Mouse (Mus musculus): ENCODE data around the gene Psmd8. TPM values are rescaled to one million over a fixed set of nuclear protein-coding genes. Genes with fewer than 3 reads are reported as not detected.

Gene Psmd8
- polyA plus RNA-seq, 1 experiment from 2014 or later, result 321 TPM

DNA sequence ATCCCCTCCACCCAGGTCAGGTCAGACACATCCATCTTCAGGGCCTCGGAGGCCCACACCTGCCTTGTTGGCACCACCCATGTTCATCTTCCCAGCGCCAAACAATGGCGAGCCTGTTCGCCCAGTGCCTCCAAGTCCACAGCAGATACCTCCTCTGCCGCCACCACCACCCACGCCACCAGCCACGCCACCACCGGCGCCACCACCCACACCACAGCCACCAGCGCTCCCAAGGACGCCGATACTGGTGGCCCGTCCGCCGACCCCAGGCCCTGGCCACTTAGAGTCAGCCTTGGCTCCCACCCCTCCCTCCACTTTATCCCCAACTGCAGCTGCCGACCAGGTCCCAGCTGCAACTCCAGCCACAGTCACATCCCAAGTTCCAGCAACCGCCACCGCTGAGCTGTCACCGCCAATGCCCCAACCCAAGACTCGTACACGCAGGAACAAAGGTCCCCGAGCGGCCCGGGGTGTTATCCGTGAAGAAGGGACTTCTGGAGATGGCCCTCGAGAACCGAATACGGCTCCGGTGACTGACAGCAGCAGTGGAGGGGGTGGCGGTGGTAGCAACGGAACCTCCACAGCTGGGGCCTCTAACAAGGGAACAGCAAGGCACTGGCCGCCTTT, 8.0 kb downstream of the Psmd8 start:
- Histone ChIP-seq H3K4me1 (ENCODE audit: control insufficient read depth, insufficient read depth, low read length) (peaks cover 16% of the 10 kb centered on the region), H3K4me2 (ENCODE audit: low read depth) (no peak overlapping the region), H3K9ac (ENCODE audit: low read length) (no peak overlapping the region), H3K27ac (ENCODE audit: low read depth, low read length) (no peak overlapping the region), H3K27me3 (ENCODE audit: control insufficient read depth, insufficient read depth, low read length) (peaks cover 36% of the 10 kb centered on the region), H3K4me3 (ENCODE audit: low read depth, low read length) (peak overlapping the region; percentile 10; the same call in 1 of the 2 replicates), H3K36me3 (ENCODE audit: control insufficient read depth, insufficient read depth, low read length) (peaks cover 19% of the 10 kb centered on the region), H3K9me3 (ENCODE audit: control insufficient read depth, low read length) (no peaks in the 10 kb centered on the region)
- WGBS, result 29% methylated on average over 28 of the region's 32 CpGs
- DNase-seq (ENCODE audit: low spot score), result no peak
- ATAC-seq (ENCODE audit: insufficient read depth, low FRiP score, low TSS enrichment), result no peak

DNA sequence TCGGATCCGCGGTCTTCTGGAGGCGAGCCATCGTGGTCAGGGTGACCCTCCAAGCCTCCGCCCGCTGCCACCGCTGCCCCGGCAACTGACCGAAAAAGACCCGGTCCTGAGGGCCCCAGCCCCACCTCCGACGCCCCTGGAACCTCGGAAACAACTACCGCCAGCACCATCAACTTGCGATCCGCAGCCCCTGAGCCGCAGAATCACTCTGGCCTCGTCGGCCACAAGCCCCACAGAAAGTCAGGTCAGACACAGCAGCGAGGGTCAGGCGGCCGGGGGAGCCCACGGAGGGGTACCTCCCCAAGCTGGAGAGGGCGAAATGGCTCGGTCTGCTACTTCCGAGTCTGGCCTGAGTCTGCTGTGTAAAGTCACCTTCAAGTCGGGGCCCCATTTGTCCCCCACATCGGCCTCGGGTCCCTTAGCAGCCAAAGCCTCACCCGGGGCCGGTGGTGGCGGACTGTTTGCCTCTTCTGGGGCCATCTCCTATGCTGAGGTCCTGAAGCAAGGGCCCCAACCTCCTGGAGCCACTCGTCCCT, 8.9 kb downstream of the Psmd8 start:
- Histone ChIP-seq H3K9ac (ENCODE audit: low read length) (peak overlapping the region; percentile 5; the same call in 1 of the 2 replicates), H3K4me3 (ENCODE audit: low read depth, low read length) (peak overlapping the region; percentile 60), H3K27me3 (ENCODE audit: control insufficient read depth, insufficient read depth, low read length) (peaks cover 39% of the 10 kb centered on the region), H3K4me2 (ENCODE audit: low read depth) (peak overlapping the region; percentile 67), H3K4me1 (ENCODE audit: control insufficient read depth, insufficient read depth, low read length) (peaks cover 16% of the 10 kb centered on the region), H3K27ac (ENCODE audit: low read depth, low read length) (no peak overlapping the region), H3K9me3 (ENCODE audit: control insufficient read depth, low read length) (no peaks in the 10 kb centered on the region), H3K36me3 (ENCODE audit: control insufficient read depth, insufficient read depth, low read length) (peaks cover 19% of the 10 kb centered on the region)
- ATAC-seq (ENCODE audit: insufficient read depth, low FRiP score, low TSS enrichment) (no peak), DNase-seq (ENCODE audit: low spot score) (no peak)
- WGBS, result 6% methylated on average over 34 of the region's 34 CpGs

DNA sequence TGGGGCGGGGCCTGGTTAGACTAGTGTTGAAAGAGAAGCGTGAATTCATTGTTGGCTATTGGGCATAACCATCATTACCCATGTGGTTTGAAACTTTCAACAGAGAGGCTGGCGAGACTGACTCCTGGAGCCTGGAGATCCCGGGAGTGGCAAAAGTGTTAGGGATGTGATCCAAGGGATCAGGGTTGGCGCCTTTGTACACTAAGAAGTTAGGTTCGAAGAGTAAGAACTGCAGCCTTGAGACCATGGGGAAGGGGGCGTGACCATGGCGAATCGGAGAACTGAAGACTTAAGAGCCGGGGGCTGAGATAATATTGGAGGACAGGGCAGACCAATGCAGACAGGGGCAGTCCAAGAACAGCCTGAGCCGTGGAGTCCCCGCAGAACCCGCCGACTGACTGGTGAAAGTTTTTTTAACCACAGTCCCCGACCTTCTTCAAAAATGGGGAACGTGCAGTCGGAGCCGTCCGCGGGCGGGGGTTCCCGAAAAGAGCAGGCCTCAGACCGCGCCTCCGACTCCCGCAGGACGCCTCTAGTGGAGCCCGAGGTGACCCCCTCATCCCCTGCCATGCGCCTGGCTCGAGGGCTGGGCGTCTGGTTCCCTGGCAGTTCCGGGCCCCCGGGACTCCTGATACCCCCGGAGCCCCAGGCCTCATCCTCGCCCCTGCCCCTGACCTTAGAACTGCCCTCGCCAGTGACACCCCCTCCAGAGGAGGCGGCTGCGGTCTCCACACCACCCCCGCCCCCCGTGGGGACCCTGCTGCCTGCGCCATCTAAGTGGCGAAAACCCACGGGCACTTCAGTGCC, 9.5 kb downstream of the Psmd8 start:
- Histone ChIP-seq H3K4me3 (ENCODE audit: low read depth, low read length) (peak overlapping the region; percentile 60), H3K4me2 (ENCODE audit: low read depth) (peak overlapping the region; percentile 67), H3K27me3 (ENCODE audit: control insufficient read depth, insufficient read depth, low read length) (peaks cover 39% of the 10 kb centered on the region), H3K9me3 (ENCODE audit: control insufficient read depth, low read length) (no peaks in the 10 kb centered on the region), H3K4me1 (ENCODE audit: control insufficient read depth, insufficient read depth, low read length) (peaks cover 16% of the 10 kb centered on the region), H3K36me3 (ENCODE audit: control insufficient read depth, insufficient read depth, low read length) (peaks cover 18% of the 10 kb centered on the region), H3K9ac (ENCODE audit: low read length) (peak overlapping the region; percentile 5; the same call in 1 of the 2 replicates), H3K27ac (ENCODE audit: low read depth, low read length) (no peak overlapping the region)
- DNase-seq (ENCODE audit: low spot score) (peak; percentile 52), ATAC-seq (ENCODE audit: insufficient read depth, low FRiP score, low TSS enrichment) (no peak)
- 1% methylated on average over 43 of the region's 43 CpGs for WGBS

DNA sequence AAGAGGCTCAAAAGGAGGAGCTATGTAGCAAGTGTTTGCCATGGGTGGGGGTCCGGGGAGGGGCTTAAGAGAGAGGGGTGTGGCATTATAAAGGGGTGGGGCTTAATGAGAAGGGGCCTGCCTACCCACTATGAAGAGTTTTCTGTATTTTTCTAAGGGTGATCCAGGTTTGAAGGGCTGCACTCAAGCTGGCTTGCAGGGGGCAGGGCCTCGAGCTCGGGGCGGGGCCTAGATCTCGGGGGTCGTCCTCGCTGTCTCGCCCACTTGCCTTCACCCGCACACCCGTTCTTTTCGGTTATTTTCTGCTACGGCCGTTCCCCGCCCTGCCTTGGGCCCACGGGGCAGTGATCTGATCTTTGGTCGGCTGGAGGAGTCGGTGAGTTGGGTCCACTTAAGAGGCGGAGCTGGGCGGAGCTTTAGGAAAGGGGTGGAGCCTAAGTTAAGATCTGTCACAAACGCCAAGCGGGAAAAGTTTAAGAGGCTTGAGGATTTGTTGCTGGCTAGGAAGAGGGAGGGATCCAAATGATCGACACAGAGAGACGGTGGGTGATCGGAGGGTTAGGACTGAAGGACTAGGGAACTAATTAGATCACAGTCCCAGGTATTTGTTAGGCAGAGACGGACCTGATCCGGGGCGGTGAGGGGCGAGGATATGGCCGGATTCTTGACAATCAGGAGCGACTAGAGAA, 10.3 kb downstream of the Psmd8 start, which contains the start of the genes Ggn and Spred3:
Gene Ggn (plus strand): TSS at position 145 of the 689 bp plus-strand sequence.
Gene Spred3 (minus strand): TSS at position 346 of the 689 bp plus-strand sequence.
- DNase-seq (ENCODE audit: low spot score) (peak; percentile 71), ATAC-seq (ENCODE audit: insufficient read depth, low FRiP score, low TSS enrichment) (peak; percentile 22)
- Histone ChIP-seq H3K27me3 (ENCODE audit: control insufficient read depth, insufficient read depth, low read length) (peaks cover 39% of the 10 kb centered on the region), H3K9ac (ENCODE audit: low read length) (peak within 1 kb of the TSS; percentile 68), H3K27ac (ENCODE audit: low read depth, low read length) (peak within 1 kb of the TSS; percentile 74), H3K4me3 (ENCODE audit: low read depth, low read length) (peak within 1 kb of the TSS; percentile 60), H3K36me3 (ENCODE audit: control insufficient read depth, insufficient read depth, low read length) (peaks cover 15% of the 10 kb centered on the region), H3K4me2 (ENCODE audit: low read depth) (peak within 1 kb of the TSS; percentile 67), H3K9me3 (ENCODE audit: control insufficient read depth, low read length) (no peaks in the 10 kb centered on the region), H3K4me1 (ENCODE audit: control insufficient read depth, insufficient read depth, low read length) (peaks cover 16% of the 10 kb centered on the region)
- under 1% methylated on average over 30 of the region's 30 CpGs for WGBS

DNA sequence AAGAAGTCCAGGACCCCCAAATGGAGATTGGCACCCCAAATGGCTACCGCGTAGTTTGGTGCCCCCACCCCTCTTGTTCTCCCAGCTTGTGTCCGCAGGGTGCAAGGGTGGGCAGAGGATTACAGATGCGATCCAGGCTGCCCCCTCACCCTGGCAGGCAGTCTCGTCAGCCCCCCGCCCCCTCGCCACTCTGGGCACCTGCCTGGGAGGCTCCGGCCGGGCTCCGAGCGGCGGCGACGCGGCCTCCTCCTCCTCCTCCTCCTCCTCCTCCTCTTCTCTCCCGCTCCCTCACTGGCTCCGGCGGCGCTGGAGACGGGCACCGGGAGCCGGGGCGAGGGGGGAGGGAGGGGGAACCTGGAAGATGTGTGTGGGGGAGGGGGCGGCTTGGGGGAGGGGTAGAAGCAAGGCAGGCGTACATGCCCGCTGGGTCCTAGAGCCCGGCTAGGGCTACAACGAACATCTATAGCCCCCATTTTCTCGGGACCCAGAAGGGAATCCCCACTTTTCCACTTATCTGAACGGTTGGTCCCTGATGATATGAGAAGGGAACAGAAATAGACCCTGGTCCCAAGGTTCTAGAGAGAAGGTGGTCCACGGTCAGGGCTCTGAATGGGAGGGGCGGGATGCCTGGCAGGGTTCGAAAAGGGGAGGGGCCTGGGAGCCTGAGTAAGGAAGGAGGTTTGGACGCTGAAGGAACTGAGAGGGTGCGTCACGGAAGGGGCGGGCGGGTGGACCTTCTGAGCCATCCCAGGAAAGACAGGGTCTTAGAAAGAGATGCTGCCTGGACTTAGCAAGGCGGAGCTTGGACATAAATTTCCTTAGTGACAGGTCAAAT, 11.1 kb downstream of the Psmd8 start:
- under 1% methylated on average over 31 of the region's 39 CpGs for WGBS
- peaks cover 38% of the 10 kb centered on the region for H3K27me3 ChIP-seq (ENCODE audit: control insufficient read depth, insufficient read depth, low read length)

DNA sequence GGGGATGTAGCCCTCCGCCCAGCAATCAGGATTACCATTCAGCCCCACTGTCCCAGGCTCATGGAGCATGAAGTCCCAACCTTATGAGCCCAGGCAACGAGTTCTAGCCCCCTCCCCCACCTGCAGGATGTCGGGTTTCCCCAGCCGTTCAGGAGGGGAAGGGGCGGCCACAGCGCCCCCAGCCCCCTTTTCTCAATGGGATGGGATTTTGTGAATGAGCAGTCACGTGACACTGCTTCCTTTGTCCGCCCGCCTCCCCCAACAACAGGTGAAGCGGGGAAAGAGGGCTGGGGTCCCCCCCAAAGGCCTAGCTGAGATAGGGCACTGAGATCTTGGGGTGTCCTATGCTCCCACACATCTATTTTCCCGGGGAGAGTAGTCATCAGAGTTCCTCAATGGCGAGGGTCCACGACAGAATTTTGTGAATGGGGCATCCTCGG, 11.7 kb downstream of the Psmd8 start:
- DNase-seq (ENCODE audit: low spot score), result peak; percentile 67
- 0 out of 2 replicates have a peak, but pooled peaks have one; percentile 1 for ATAC-seq (ENCODE audit: insufficient read depth, low FRiP score, low TSS enrichment)
- peaks cover 16% of the 10 kb centered on the region for H3K4me1 ChIP-seq (ENCODE audit: control insufficient read depth, insufficient read depth, low read length)
- peak overlapping the region; percentile 60 for H3K4me3 ChIP-seq (ENCODE audit: low read depth, low read length)
- H3K27me3 ChIP-seq (ENCODE audit: control insufficient read depth, insufficient read depth, low read length), result peaks cover 34% of the 10 kb centered on the region
- H3K4me2 ChIP-seq (ENCODE audit: low read depth), result peak overlapping the region; percentile 67
- H3K36me3 ChIP-seq (ENCODE audit: control insufficient read depth, insufficient read depth, low read length), result peaks cover 3% of the 10 kb centered on the region; the same call in 1 of the 2 replicates
- H3K9me3 ChIP-seq (ENCODE audit: control insufficient read depth, low read length), result no peaks in the 10 kb centered on the region
- under 1% methylated on average over 14 of the region's 14 CpGs for WGBS
- peak overlapping the region; percentile 68 for H3K9ac ChIP-seq (ENCODE audit: low read length)
- H3K27ac ChIP-seq (ENCODE audit: low read depth, low read length), result peak overlapping the region; percentile 74

More for the DNA sequence above, 11.1 kb downstream of the Psmd8 start:
- no peaks in the 10 kb centered on the region for H3K9me3 ChIP-seq (ENCODE audit: control insufficient read depth, low read length)
- peaks cover 16% of the 10 kb centered on the region for H3K4me1 ChIP-seq (ENCODE audit: control insufficient read depth, insufficient read depth, low read length)
- ATAC-seq (ENCODE audit: insufficient read depth, low FRiP score, low TSS enrichment) (peak; percentile 77), DNase-seq (ENCODE audit: low spot score) (peak; percentile 88)
- peak overlapping the region; percentile 67 for H3K4me2 ChIP-seq (ENCODE audit: low read depth)
- peak overlapping the region; percentile 74 for H3K27ac ChIP-seq (ENCODE audit: low read depth, low read length)
- H3K4me3 ChIP-seq (ENCODE audit: low read depth, low read length), result peak overlapping the region; percentile 60
- H3K36me3 ChIP-seq (ENCODE audit: control insufficient read depth, insufficient read depth, low read length), result peaks cover 7% of the 10 kb centered on the region
- peak overlapping the region; percentile 68 for H3K9ac ChIP-seq (ENCODE audit: low read length)

DNA sequence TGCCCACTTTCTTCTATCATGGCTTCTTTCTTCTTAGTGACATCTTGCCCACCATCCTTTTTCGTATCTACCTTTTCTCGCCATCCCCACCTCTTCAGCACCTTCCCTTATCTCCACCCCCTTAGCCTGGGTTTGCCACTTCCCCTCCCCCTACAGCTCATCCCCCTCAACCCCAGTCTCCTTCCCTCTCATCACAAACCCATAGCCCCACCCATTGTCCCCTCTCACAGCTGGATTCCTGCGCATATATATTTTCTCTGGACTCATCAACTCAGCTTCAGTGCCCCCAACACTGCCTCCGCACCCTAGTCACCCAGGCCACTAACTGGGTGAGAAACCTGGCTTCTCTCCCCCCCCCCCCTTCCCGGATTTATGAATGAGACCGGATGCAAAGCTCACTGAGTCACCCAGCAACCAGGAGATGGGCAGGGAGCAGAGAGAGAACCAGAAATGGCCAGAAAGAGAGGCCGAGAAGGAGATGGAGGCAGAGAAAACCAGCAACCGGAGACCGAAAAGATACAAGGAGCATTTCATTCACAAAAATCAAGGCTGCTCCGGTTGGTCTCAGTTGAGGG, 12.3 kb downstream of the Psmd8 start:
- 2% methylated on average over 10 of the region's 10 CpGs for WGBS

More for the DNA sequence above, 12.3 kb downstream of the Psmd8 start:
- Histone ChIP-seq H3K36me3 (ENCODE audit: control insufficient read depth, insufficient read depth, low read length) (no peaks in the 10 kb centered on the region), H3K9me3 (ENCODE audit: control insufficient read depth, low read length) (no peaks in the 10 kb centered on the region), H3K27ac (ENCODE audit: low read depth, low read length) (no peak overlapping the region), H3K27me3 (ENCODE audit: control insufficient read depth, insufficient read depth, low read length) (peaks cover 28% of the 10 kb centered on the region), H3K4me3 (ENCODE audit: low read depth, low read length) (peak overlapping the region; percentile 60), H3K4me2 (ENCODE audit: low read depth) (peak overlapping the region; percentile 67), H3K9ac (ENCODE audit: low read length) (peak overlapping the region; percentile 68), H3K4me1 (ENCODE audit: control insufficient read depth, insufficient read depth, low read length) (peaks cover 16% of the 10 kb centered on the region)
- DNase-seq (ENCODE audit: low spot score), result no peak
- no peak for ATAC-seq (ENCODE audit: insufficient read depth, low FRiP score, low TSS enrichment)

Data from neural tube, embryonic 11.5 days (tissue).